Mouse (Mus musculus): ENCODE data around the gene Mbd6. TPM values are rescaled to one million over a fixed set of nuclear protein-coding genes. Genes with fewer than 3 reads are reported as not detected.

The Mbd6 gene
- total and polyA plus RNA-seq, 2 experiments from 2014 or later, result 4.8 to 9.4 TPM

- Histone ChIP-seq H3K36me3 (ENCODE audit: insufficient read depth) (peaks cover 42% of the 10 kb centered on the region), H3K4me3 (ENCODE audit: low read depth, low read length) (peak overlapping the region; percentile 67), H3K9ac (peak overlapping the region; percentile 75), H3K4me2 (ENCODE audit: low read depth) (peak overlapping the region; percentile 79), H3K27me3 (ENCODE audit: insufficient read depth, low read length) (no peaks in the 10 kb centered on the region), H3K4me1 (ENCODE audit: insufficient read depth) (peaks cover 20% of the 10 kb centered on the region), H3K9me3 (ENCODE audit: low read length) (no peaks in the 10 kb centered on the region), H3K27ac (ENCODE audit: low read depth, low read length) (peak overlapping the region; percentile 94; the same call in 1 of the 2 replicates)
- DNase-seq (no peak), ATAC-seq (no peak)
- 69% methylated on average over 15 of the region's 15 CpGs for WGBS
- no peak for TF ChIP-seq CTCF (IDR thresholded peaks at IDR 0.05; ENCODE audit: low read depth)
Measured at GRCm38 (mm10) chr10:127287271-127287935, 1.4 kb downstream of the Mbd6 start.

- 57% methylated on average over 7 of the region's 7 CpGs for WGBS
- Histone ChIP-seq H3K27ac (ENCODE audit: low read depth, low read length) (no peak overlapping the region), H3K9ac (peak overlapping the region; percentile 33), H3K27me3 (ENCODE audit: insufficient read depth, low read length) (no peaks in the 10 kb centered on the region), H3K4me1 (ENCODE audit: insufficient read depth) (peaks cover 17% of the 10 kb centered on the region; the same call in 1 of the 2 replicates), H3K4me3 (ENCODE audit: low read depth, low read length) (no peak overlapping the region), H3K36me3 (ENCODE audit: insufficient read depth) (peaks cover 49% of the 10 kb centered on the region), H3K9me3 (ENCODE audit: low read length) (no peaks in the 10 kb centered on the region), H3K4me2 (ENCODE audit: low read depth) (peak overlapping the region; percentile 79)
- TF ChIP-seq CTCF (IDR thresholded peaks at IDR 0.05; ENCODE audit: low read depth), result no peak
- ATAC-seq, result no peak
- peak; percentile 31 for DNase-seq
Measured at GRCm38 (mm10) chr10:127286730-127287129, 2.1 kb downstream of the Mbd6 start.

GRCm38 (mm10) chr10:127286194-127286593 is 2.6 kb downstream of the Mbd6 start:
- TF ChIP-seq CTCF (IDR thresholded peaks at IDR 0.05; ENCODE audit: low read depth), result no peak
- Histone ChIP-seq H3K27me3 (ENCODE audit: insufficient read depth, low read length) (no peaks in the 10 kb centered on the region), H3K4me3 (ENCODE audit: low read depth, low read length) (no peak overlapping the region), H3K9ac (no peak overlapping the region), H3K9me3 (ENCODE audit: low read length) (no peaks in the 10 kb centered on the region), H3K36me3 (ENCODE audit: insufficient read depth) (peaks cover 54% of the 10 kb centered on the region), H3K27ac (ENCODE audit: low read depth, low read length) (no peak overlapping the region), H3K4me2 (ENCODE audit: low read depth) (peak overlapping the region; percentile 79; the same call in 1 of the 2 replicates), H3K4me1 (ENCODE audit: insufficient read depth) (peaks cover 13% of the 10 kb centered on the region; the same call in 1 of the 2 replicates)
- DNase-seq, result no peak
- no peak for ATAC-seq
- 73% methylated on average over 7 of the region's 7 CpGs for WGBS

- H3K27me3 ChIP-seq (ENCODE audit: insufficient read depth, low read length), result no peaks in the 10 kb centered on the region
- peaks cover 13% of the 10 kb centered on the region; the same call in 1 of the 2 replicates for H3K4me1 ChIP-seq (ENCODE audit: insufficient read depth)
- ATAC-seq, result no peak
- peaks cover 60% of the 10 kb centered on the region for H3K36me3 ChIP-seq (ENCODE audit: insufficient read depth)
- no peaks in the 10 kb centered on the region for H3K9me3 ChIP-seq (ENCODE audit: low read length)
- no peak for TF ChIP-seq CTCF (IDR thresholded peaks at IDR 0.05; ENCODE audit: low read depth)
- H3K27ac ChIP-seq (ENCODE audit: low read depth, low read length), result no peak overlapping the region
- H3K9ac ChIP-seq, result no peak overlapping the region
- H3K4me2 ChIP-seq (ENCODE audit: low read depth), result no peak overlapping the region
- DNase-seq, result no peak
- WGBS, result 72% methylated on average over 13 of the region's 13 CpGs
- no peak overlapping the region for H3K4me3 ChIP-seq (ENCODE audit: low read depth, low read length)
Measured at GRCm38 (mm10) chr10:127285644-127286043, 3.2 kb downstream of the Mbd6 start.

DNA sequence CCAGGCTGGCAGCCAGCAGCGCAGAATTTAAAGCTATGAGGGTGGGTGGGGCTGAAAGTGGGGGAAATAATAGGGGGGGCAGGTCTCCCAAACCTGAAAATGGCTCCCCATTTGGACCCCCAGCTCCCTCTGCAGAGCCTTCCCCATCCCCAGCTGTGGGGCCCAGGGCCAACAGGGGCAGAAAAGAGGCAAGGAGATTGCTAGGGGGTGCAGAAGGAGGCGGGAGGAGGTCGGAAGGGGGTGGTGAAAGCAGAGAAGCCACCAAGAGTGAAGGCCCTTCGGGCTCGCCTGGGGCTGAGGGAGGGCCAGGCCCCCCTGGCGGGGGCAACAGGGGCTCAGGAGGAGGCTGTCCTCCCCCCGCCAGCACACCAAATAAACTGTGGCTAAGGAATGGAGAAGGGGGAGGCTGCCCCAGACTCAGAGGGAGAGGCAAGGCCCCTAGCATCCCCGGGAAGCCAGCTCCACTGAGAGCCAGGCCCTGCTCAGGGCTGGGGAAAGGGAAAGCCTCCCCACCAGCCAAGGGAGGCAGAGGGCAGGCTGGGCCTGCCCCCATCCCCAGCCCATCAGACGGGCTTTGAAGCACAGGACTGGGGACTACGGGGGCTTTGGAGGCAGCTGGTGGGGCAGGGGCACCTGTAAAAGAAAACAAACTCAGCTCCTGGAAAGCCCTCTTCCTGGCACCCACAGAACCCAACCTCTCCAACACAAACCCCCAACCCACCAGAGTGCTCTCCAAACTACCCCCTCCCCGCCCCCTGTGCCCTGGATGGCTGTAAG is 3.9 kb downstream of the Mbd6 start:
- H3K9me3 ChIP-seq (ENCODE audit: low read length), result no peaks in the 10 kb centered on the region
- peaks cover 66% of the 10 kb centered on the region for H3K36me3 ChIP-seq (ENCODE audit: insufficient read depth)
- H3K27ac ChIP-seq (ENCODE audit: low read depth, low read length), result no peak overlapping the region
- H3K4me3 ChIP-seq (ENCODE audit: low read depth, low read length), result no peak overlapping the region
- H3K9ac ChIP-seq, result no peak overlapping the region
- no peak for TF ChIP-seq CTCF (IDR thresholded peaks at IDR 0.05; ENCODE audit: low read depth)
- ATAC-seq (no peak), DNase-seq (no peak)
- H3K4me1 ChIP-seq (ENCODE audit: insufficient read depth), result peaks cover 13% of the 10 kb centered on the region; the same call in 1 of the 2 replicates
- H3K4me2 ChIP-seq (ENCODE audit: low read depth), result no peak overlapping the region
- H3K27me3 ChIP-seq (ENCODE audit: insufficient read depth, low read length), result no peaks in the 10 kb centered on the region
- WGBS, result 73% methylated on average over 11 of the region's 11 CpGs

- no peak for ATAC-seq
- Histone ChIP-seq H3K4me1 (ENCODE audit: insufficient read depth) (peaks cover 13% of the 10 kb centered on the region; the same call in 1 of the 2 replicates), H3K36me3 (ENCODE audit: insufficient read depth) (peaks cover 69% of the 10 kb centered on the region), H3K9ac (no peak overlapping the region), H3K27ac (ENCODE audit: low read depth, low read length) (no peak overlapping the region), H3K4me2 (ENCODE audit: low read depth) (no peak overlapping the region), H3K9me3 (ENCODE audit: low read length) (no peaks in the 10 kb centered on the region), H3K4me3 (ENCODE audit: low read depth, low read length) (no peak overlapping the region), H3K27me3 (ENCODE audit: insufficient read depth, low read length) (no peaks in the 10 kb centered on the region)
- no peak for DNase-seq
- 87% methylated on average over 7 of the region's 7 CpGs for WGBS
- no peak for TF ChIP-seq CTCF (IDR thresholded peaks at IDR 0.05; ENCODE audit: low read depth)
Measured at GRCm38 (mm10) chr10:127284105-127284622, 4.7 kb downstream of the Mbd6 start.

Measured in forebrain, postnatal 0 days (tissue).